Mouse (Mus musculus): ENCODE measurements at regions not wholly inside any gene's neighbourhood (a gene's known extent, or its start where the extent isn't known, plus 50 kb on each side); places are given as distances from the start of the nearest gene placed in this dataset.

GRCm38 (mm10) chr12:73464311-73464710, 81.9 kb downstream of the Tmem30b start:
- no peak for TF ChIP-seq POLR2A (IDR thresholded peaks at IDR 0.05; ENCODE audit: borderline replicate concordance, low read depth, low read length)
- TF ChIP-seq CTCF (IDR thresholded peaks at IDR 0.05; ENCODE audit: low read depth, low read length), result no peak

Measured in bone marrow macrophage, adult 2 months (primary cell).